Mouse (Mus musculus): ENCODE results near the gene Abcc4.

DNA sequence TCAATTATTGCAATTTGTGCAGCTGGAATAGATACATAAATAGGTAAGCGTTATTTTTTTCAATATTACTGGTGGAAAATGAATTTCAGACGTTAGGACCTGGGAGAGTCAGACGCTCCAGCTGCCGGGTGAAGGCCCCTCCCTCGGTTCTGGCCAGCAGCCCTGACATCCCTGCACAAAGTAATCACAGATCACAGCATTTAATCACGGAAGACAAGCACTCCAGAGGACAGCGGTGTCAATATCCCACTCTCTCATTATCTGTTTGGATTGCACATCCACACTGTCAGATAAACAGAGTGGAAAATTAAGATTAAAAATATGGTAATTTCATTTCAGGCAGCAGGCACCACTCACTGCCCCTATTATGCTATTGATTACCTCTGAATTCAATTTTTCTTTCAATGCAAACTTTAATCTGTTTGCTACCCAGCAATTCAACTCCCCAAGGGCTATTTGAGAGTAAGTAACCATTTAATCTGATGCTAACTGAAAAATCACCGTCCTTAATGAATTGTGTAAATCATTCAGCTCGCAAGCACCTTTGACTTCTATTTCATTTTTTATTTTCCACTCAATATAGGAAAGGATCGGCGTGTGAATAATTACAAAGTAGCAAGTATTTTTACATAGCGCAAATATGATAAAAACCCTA lies 270.2 kb downstream of the Abcc4 start:
- TF ChIP-seq GATA1 (IDR thresholded peaks at IDR 0.05; ENCODE audit: low read length), result no peak
- TF ChIP-seq TAL1 (IDR thresholded peaks at IDR 0.05; ENCODE audit: low read length), result no peak

Data from erythroblast, embryonic 14.5 days (primary cell).